Mouse (Mus musculus) brain, embryonic 18.5 days (tissue): ENCODE data around the gene Phkg1.
"Not testable (repeated sequence)": the region's sequence is repeated elsewhere in the genome, so short reads cannot be mapped to it uniquely, and the experiment has no call there.

Source experiments
- DNase-seq: peaks from one replicate; pipeline ENCODE4 v3.0.0-alpha.2; 2012; ENCODE audit warnings: low read depth, low spot score

The Phkg1 gene

DNA sequence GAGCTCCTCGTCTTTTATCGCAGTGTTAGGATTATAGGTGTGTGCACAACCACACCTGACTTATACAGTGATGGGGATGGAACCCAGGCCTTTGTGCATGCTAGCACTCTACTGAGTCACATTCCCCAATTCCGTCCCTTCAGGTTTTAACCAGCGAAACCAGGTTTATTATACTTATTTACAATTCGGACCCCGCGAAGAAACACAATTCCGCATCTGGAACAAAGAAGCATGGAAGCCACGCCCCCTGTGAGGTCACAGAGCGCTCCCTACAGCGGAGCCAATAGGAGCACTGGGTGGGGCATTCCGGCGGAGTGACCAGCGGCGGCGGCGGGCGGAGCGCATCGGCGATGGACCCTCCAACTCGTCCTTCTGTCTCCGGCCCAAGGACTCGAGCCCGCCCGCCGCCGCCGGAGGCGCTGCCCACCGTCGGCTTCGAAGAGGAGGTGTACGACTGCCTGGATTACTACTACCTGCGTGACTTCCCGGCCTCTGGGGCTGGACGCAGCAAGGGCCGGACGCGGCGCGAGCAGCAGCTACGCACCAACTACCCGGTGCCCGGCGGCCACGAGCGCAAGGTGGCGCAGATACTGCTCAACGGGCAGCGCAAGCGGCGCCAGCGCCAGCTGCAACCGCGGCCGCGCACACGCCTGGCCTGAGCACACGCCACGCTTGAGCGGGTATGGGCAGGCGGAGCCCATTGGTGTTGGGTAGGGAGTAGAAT, 10.1 kb upstream of the Phkg1 start, which contains the start of gene Nupr1l:
Nupr1l (plus strand) TSS at position 299 of the 724 bp plus-strand sequence.
- DNase-seq = peak; percentile 82

DNA sequence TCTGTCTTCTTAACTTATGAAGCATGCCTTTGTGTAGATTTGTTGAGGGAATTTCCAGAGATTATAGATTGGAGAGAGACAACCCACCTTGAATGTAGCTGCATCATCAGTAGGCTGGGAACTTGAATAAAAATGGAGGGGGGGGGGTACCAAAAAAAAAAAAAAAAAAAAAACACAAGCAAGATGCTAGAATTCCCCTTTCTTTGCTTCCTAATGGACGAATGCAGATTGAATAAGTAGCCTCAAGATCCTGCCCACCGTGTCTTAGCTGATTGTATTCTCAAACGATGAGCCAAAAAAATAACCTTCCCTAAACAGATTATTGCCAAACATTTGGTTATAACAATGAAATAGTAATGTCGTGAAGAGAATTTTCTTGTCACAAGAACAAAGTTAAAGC, 9.4 kb upstream of the Phkg1 start:
- no peak for DNase-seq

DNA sequence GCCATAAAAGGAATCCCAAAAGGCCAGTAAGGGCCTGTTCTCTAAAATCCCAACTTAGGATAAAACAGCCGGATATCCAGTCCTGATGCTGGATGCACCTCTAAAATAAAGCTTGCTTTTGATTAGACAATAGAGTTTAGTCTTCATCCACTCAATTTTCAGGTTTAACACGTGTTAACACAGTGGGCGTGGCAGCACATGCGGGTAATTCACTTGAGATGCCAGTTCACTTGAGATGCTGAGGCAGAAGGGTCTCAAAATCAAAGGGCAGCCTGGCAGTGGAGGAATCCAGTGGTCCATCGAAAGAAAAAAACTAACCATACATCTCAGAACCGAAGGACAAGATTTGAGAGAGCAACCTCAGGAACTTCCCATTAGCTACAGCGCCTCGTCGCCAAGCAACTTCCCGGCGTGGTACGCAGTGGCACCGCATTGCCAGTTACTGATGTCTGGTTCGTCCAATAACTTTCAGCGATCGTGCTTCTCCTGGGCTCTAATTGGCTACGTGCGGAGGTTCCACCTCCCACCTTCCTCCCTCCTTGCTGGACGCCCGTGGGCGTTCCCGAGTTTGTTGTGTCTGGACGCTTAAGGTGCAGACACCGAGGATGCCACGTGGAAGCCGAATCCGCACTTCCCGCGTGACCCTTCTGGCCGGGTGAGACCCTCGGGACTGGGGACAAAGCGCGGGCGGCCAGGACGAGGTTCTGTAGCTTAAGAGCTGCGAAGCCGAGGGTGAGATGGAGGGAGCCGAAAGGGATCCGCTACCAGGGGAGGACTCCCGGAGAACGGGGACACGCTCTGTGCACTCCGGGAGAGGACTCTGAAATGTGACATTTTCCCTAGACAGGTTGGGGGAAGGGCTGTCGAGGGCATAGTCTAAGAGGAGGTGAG, 2.9 kb downstream of the Phkg1 start, which contains the start of gene Zbed5:
Zbed5 (plus strand) TSS at position 526 of the 891 bp plus-strand sequence.
- DNase-seq = peak; percentile 88

GRCm38 (mm10) chr5:129890390-129890789, 8.0 kb downstream of the Phkg1 start:
- DNase-seq = not testable (repeated sequence)

- peak; percentile 97 for DNase-seq
Measured at GRCm38 (mm10) chr5:129886911-129887636, 11.3 kb downstream of the Phkg1 start, which contains the start of gene Chchd2. Gene Chchd2 (minus strand): TSS chr5:129887470.

- no peak for DNase-seq
Measured at GRCm38 (mm10) chr5:129886271-129886670, 12.1 kb downstream of the Phkg1 start.

DNA sequence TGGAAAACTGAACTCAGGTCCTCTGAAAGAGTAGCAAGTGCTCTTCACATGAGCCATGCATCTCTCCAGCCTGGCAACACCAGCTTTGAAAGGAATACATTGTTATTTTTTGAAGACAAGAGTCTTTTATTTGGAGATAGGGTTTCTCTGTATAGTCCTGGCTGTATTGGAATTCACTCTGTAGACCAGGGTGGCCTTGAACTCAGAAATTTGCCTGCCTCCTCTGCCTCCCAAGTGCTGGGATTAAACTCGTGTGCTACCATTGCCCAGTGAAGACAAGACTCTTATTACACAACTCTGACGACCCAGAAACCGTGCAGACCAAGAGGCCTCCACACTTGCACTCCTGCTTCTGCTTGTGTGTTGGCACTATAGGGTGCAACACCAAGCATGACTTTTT, 18.5 kb downstream of the Phkg1 start:
- DNase-seq = no peak

DNA sequence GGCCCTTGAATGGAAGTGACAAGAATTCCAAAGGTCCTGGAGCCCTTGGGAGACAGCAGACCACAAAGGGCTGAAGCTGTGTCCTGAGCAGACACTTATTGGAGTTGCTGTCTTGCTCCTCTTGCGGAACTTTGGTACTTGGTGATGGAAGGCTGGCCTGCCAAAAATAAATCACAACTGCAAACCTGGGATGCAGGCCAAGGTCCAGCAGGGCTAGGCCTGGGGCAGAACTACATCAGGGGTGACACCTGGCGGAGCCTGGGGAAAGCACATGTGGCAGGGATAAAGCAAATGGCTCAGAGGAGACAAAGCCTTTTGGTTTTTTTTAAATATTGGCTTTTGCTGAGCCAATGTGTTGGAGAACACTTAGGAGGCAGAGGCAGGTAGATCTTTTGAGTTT, 19.4 kb downstream of the Phkg1 start:
- no peak for DNase-seq

GRCm38 (mm10) chr5:129877731-129878455, 20.5 kb downstream of the Phkg1 start:
- DNase-seq = no peak

- no peak for DNase-seq
Measured at GRCm38 (mm10) chr5:129875098-129875497, 23.3 kb downstream of the Phkg1 start.

DNA sequence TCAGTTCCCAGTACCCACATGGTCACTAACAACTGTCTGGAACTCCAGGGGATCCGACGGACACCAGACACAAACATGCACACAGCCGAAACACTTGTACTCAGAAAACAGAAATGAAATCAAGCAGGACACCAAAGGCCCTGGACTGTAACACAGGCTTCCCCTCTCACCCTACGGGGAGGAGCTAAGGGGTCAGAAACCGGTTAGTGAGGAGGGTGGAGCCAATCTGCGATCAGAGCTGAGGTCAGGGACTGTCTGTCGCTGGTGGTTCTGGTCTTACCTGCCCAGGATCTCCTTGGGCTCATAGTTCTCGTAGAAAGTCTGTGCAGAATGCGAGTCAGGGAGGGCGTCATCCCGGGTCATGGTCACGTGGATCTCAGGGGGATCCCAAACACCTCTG, 24.4 kb downstream of the Phkg1 start:
- no peak for DNase-seq

GRCm38 (mm10) chr5:129871238-129871637, 27.1 kb downstream of the Phkg1 start:
- DNase-seq = no peak

DNA sequence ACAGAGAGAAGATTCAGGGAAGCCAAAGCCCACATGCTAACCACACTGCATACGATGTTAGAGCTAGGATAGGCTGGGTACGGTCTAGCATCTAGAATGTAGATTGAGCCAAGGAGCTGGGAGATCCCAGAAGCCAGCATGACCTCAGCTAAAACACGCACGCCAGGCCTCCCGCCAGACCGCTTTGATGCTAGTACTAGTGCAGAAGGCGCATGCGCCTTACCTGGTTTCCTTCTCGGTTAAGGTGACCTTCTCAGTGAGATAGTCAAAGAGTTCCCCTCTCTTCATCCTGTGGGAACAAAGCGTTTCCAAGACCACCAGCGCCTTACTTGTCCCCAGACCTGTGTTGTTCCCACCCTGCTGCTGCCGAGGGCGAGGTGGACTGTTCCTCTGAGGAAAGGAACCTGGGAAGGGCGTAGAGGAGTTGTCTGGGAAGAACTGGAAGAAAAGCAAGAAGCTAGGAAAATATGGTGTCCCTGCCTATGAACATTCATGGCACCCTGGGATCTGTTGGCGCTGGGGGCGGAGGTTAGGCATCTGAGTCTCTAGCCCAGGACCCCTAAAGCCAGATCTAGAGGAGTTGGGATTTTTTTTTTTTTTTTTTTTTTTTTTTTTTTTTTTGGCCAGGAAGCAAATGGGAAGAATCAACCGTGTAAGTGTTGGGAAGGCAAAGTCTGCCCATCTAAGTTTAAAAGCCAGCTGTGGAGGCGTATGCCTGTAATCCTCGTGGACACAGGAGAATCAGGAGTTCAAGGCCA, 28.9 kb downstream of the Phkg1 start:
- no peak for DNase-seq

DNA sequence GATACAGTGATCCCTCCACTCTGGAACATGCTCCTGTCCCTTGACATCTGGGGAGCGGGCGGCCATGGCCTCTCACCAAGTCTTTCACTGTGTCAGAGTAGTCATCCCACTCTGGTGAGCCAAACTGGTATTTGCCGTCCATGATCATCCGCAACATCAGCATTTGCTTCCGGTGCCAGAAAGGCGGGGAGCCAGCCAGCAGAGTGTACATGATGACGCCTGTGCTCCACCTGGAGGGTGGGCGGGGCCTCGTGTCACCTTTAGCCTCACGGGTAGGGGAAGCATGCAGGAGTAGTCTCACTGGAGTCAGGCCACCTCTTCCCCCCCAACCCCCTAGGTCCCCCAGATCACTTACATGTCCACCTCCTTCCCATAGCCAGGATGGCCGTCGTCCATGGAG, 32.5 kb downstream of the Phkg1 start:
- DNase-seq = no peak

GRCm38 (mm10) chr5:129864467-129864866, 33.9 kb downstream of the Phkg1 start:
- DNase-seq = no peak

GRCm38 (mm10) chr5:129862325-129862724, 36.0 kb downstream of the Phkg1 start:
- no peak for DNase-seq

DNA sequence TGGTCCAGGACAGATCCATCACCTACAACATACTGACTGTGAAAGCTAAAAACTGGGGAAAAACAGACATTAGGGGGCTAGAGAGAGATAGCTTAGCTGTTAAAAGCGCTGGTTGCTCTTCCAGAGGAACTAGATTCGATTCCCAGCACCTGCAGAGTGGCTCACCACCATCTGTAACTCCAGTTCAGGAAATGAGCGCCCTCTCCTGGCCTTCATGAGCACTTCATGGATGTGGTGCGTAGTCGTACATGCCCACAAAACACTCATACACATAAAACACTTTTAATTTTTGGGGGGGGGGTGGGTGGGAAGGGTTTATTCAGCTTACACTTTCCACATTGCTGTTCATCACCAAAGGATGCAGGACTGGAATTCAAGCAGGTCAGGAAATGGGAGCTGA, 41.9 kb downstream of the Phkg1 start:
- DNase-seq = no peak

DNA sequence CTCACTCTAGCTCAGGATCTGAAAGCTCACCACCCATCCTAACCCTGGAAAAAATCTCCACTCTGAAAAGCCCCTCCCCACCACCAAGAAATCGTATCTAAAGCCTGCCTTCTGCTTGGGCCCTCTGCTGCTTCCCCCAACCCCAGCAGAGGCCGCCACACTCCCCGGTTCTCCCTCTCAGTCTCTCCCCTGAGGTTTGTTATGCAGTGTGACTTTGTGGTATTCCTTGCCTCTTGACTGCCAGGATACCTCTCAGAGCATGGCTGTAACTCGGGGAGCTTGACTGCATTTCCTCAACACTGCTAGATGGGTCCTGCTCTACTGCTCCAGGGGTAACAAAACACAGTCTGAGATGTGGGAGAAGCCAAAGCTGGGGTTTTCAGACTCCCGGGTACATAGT, 43.2 kb downstream of the Phkg1 start:
- no peak for DNase-seq

DNA sequence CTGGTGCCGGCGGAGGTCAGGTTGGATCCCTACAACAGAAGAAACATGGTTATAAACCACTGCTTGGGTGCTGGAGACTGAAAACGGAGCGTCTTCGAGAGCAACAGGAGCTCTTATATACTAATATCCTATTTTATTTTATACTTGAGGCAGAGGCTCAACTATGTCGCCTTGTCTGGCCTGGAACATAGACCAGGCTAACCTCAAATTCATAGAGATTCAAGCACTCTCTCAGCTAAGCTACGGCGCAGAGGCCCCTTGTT, 50.9 kb downstream of the Phkg1 start:
- no peak for DNase-seq

GRCm38 (mm10) chr5:129846752-129847557, 51.4 kb downstream of the Phkg1 start, which contains the start of gene Sumf2:
Gene Sumf2 (plus strand): TSS chr5:129846986.
- DNase-seq = peak; percentile 87
